Mouse (Mus musculus): ENCODE measurements around the gene Spry1. TPM values are rescaled to one million over a fixed set of nuclear protein-coding genes. Genes with fewer than 3 reads are reported as not detected.

Gene Spry1
- polyA plus RNA-seq, 1 experiment from 2014 or later, result 20.9 TPM

DNA sequence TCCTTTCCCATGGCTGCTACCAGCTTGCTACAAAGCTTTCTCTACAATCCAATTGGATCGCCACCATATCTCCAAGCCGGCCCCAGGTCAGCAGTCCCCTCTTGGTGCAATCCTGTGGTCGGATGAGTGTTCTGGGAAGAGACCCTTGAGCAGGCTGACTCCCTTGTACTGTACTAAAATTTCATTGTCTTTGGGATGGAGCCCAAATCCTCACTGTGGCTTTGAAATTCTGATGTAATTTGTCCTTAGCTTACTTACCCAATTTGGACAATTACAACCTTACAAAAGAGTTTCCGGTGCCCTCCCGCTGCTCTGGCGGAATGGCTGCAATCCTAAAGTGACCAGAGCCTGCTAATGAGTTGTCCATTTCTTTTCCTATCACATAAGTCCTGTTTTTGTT, 7.5 kb upstream of the Spry1 start:
- H3K4me1 ChIP-seq (replicated peaks; ENCODE audit: control insufficient read depth, insufficient read depth, low read length), result no peaks in the 10 kb centered on the region
- H3K27me3 ChIP-seq (ENCODE audit: control insufficient read depth, insufficient read depth, low read length), result no peaks in the 10 kb centered on the region
- no peak overlapping the region for H3K4me3 ChIP-seq (ENCODE audit: low read depth, low read length)
- no peaks in the 10 kb centered on the region for H3K9me3 ChIP-seq (ENCODE audit: control insufficient read depth, low read length)
- no peaks in the 10 kb centered on the region for H3K36me3 ChIP-seq (ENCODE audit: control insufficient read depth, insufficient read depth, low read length)
- no peak overlapping the region for H3K27ac ChIP-seq (ENCODE audit: low read depth, low read length)
- no peak overlapping the region for H3K4me2 ChIP-seq (ENCODE audit: low read depth, low read length, severe bottlenecking)
- no peak for ATAC-seq (replicated peaks; ENCODE audit: low FRiP score)
- 83% methylated on average over 6 of the region's 6 CpGs for WGBS
- no peak overlapping the region for H3K9ac ChIP-seq (ENCODE audit: low read length)
- DNase-seq (ENCODE audit: low spot score), result no peak

DNA sequence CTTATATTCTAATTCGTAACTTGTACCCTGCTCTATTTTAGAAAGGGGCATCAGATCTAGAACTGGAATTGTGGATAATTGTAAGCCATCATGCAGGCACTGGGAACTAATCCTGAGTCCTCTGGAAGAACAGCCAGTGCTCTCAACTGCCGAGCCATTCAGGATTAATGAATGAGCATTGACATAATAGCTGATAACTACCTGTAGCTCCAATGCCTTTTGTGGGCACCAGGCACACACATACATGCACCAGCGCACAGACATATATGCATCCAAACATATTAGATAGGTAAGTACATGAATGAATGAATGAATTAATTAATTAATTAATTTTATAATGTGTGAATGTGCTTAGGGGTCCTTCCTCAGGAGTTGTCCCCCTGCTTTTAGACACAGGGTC, 7.0 kb upstream of the Spry1 start:
- Histone ChIP-seq H3K4me2 (ENCODE audit: low read depth, low read length, severe bottlenecking) (no peak overlapping the region), H3K27ac (ENCODE audit: low read depth, low read length) (no peak overlapping the region), H3K9me3 (ENCODE audit: control insufficient read depth, low read length) (no peaks in the 10 kb centered on the region), H3K4me1 (replicated peaks; ENCODE audit: control insufficient read depth, insufficient read depth, low read length) (no peaks in the 10 kb centered on the region), H3K27me3 (ENCODE audit: control insufficient read depth, insufficient read depth, low read length) (no peaks in the 10 kb centered on the region), H3K9ac (ENCODE audit: low read length) (no peak overlapping the region), H3K36me3 (ENCODE audit: control insufficient read depth, insufficient read depth, low read length) (no peaks in the 10 kb centered on the region), H3K4me3 (ENCODE audit: low read depth, low read length) (no peak overlapping the region)
- DNase-seq (ENCODE audit: low spot score) (no peak), ATAC-seq (replicated peaks; ENCODE audit: low FRiP score) (no peak)
- WGBS, result 74% methylated on average over 3 of the region's 3 CpGs

DNA sequence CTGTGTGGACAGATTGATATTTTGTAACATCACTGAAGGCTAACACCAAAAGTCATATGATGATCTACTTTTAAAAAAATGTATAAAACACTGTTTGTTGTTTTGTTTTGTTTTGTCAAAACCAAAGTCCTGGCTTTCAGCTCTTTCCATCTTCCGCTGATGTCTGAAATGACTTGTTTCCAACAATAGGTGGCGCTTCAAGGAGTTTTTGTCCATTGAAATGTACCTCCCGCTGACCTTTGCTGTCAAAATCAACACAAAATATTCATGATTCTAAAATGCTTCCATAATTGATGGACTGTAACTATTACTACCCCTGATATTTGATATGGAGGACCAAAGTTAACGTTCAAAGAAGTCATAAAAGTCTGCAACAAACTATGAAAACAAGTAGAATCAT, 5.1 kb upstream of the Spry1 start:
- Histone ChIP-seq H3K36me3 (ENCODE audit: control insufficient read depth, insufficient read depth, low read length) (no peaks in the 10 kb centered on the region), H3K27ac (ENCODE audit: low read depth, low read length) (no peak overlapping the region), H3K4me1 (replicated peaks; ENCODE audit: control insufficient read depth, insufficient read depth, low read length) (no peaks in the 10 kb centered on the region), H3K9me3 (ENCODE audit: control insufficient read depth, low read length) (no peaks in the 10 kb centered on the region), H3K4me3 (ENCODE audit: low read depth, low read length) (no peak overlapping the region), H3K9ac (ENCODE audit: low read length) (no peak overlapping the region), H3K27me3 (ENCODE audit: control insufficient read depth, insufficient read depth, low read length) (no peaks in the 10 kb centered on the region), H3K4me2 (ENCODE audit: low read depth, low read length, severe bottlenecking) (no peak overlapping the region)
- DNase-seq (ENCODE audit: low spot score), result no peak
- 42% methylated on average over 4 of the region's 4 CpGs for WGBS
- ATAC-seq (replicated peaks; ENCODE audit: low FRiP score), result no peak

DNA sequence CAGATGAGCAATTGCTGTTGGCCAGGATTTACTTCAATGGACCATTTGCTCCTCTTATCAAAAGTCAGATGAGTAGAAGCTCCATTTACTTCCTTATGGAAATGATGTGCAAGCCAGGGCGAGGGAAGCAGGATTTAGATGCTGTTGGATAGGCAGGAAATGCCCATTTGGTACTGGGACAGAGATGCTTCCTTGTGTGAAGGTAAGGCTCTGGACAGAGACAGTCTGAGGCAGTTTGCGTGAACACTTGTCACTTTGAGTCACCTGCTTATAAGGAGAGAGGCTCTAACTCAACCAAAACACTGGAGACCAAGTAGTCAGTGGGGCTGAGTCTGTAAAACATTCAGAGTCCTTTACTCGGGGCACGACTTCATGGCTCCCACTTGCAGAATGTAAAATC, 2.8 kb upstream of the Spry1 start:
- WGBS, result 82% methylated on average over 4 of the region's 4 CpGs

DNA sequence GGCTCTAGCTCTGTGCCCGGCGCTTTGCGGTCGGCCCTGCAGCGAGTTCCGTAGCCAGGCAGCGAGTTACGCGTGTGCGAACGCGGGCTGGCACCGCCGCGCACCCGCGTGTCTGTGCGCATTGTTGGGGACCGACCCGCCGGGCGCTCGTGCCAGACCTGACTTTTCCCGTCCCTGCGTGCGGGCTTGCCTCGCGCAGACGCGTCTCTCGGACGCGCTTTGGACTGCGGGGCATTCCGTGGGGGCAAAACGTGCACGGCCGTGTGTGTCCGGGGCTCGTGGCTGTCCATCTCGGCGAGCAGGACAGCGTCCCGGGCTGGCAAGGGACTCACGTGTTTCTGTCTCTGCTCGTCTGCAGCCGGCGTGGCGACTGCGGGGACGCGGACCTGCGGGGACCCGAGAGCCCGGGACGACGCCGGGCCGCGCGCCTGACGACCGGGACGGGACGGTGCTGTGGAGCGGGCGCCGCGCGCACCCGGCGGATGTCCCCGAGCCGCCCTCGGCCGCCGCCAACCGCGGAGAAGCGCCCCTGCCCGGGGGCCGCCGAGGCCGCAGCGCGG, 495 bp downstream of the Spry1 start:
- no peaks in the 10 kb centered on the region for H3K9me3 ChIP-seq (ENCODE audit: control insufficient read depth, low read length)
- peaks cover 9% of the 10 kb centered on the region; the same call in 1 of the 2 replicates for H3K4me1 ChIP-seq (replicated peaks; ENCODE audit: control insufficient read depth, insufficient read depth, low read length)
- WGBS, result under 1% methylated on average over 60 of the region's 86 CpGs
- peak overlapping the region; percentile 87 for H3K27ac ChIP-seq (ENCODE audit: low read depth, low read length)
- peak overlapping the region; percentile 91 for H3K4me3 ChIP-seq (ENCODE audit: low read depth, low read length)
- H3K27me3 ChIP-seq (ENCODE audit: control insufficient read depth, insufficient read depth, low read length), result no peaks in the 10 kb centered on the region
- H3K36me3 ChIP-seq (ENCODE audit: control insufficient read depth, insufficient read depth, low read length), result no peaks in the 10 kb centered on the region; the same call in 1 of the 2 replicates
- peak overlapping the region; percentile 88 for H3K4me2 ChIP-seq (ENCODE audit: low read depth, low read length, severe bottlenecking)
- peak overlapping the region; percentile 89 for H3K9ac ChIP-seq (ENCODE audit: low read length)
- DNase-seq (ENCODE audit: low spot score) (peak; percentile 78), ATAC-seq (replicated peaks; ENCODE audit: low FRiP score) (peak; percentile 61)

More for the DNA sequence above, 2.8 kb upstream of the Spry1 start:
- Histone ChIP-seq H3K4me2 (ENCODE audit: low read depth, low read length, severe bottlenecking) (no peak overlapping the region), H3K27me3 (ENCODE audit: control insufficient read depth, insufficient read depth, low read length) (no peaks in the 10 kb centered on the region), H3K27ac (ENCODE audit: low read depth, low read length) (no peak overlapping the region), H3K36me3 (ENCODE audit: control insufficient read depth, insufficient read depth, low read length) (no peaks in the 10 kb centered on the region), H3K9ac (ENCODE audit: low read length) (no peak overlapping the region), H3K9me3 (ENCODE audit: control insufficient read depth, low read length) (no peaks in the 10 kb centered on the region), H3K4me1 (replicated peaks; ENCODE audit: control insufficient read depth, insufficient read depth, low read length) (peaks cover 3% of the 10 kb centered on the region; the same call in 1 of the 2 replicates), H3K4me3 (ENCODE audit: low read depth, low read length) (no peak overlapping the region)
- ATAC-seq (replicated peaks; ENCODE audit: low FRiP score) (no peak), DNase-seq (ENCODE audit: low spot score) (no peak)

DNA sequence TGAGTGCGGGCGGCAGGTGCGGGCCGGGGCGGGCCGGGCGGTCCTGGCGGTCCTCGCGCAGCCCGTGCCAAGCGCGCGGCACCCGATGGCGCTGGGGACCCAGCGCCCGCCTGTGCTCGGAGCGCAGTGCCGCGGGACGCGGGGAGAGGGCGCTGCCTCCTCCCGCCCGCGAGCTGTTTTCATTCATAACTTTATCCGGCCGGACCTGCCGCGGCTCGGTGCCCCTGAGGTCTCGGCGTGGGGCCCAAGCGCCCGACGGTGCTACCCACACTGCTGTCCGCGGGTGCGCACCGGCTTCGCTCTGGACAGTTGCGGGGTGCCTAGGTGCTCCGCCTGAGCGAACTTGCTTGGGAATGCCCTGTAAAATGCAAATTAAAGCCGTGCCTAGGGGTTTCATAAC, 1.1 kb downstream of the Spry1 start:
- Histone ChIP-seq H3K4me1 (replicated peaks; ENCODE audit: control insufficient read depth, insufficient read depth, low read length) (peaks cover 9% of the 10 kb centered on the region; the same call in 1 of the 2 replicates), H3K9me3 (ENCODE audit: control insufficient read depth, low read length) (no peaks in the 10 kb centered on the region), H3K9ac (ENCODE audit: low read length) (peak overlapping the region; percentile 89), H3K4me2 (ENCODE audit: low read depth, low read length, severe bottlenecking) (peak overlapping the region; percentile 88), H3K27ac (ENCODE audit: low read depth, low read length) (peak overlapping the region; percentile 53), H3K27me3 (ENCODE audit: control insufficient read depth, insufficient read depth, low read length) (no peaks in the 10 kb centered on the region), H3K4me3 (ENCODE audit: low read depth, low read length) (peak overlapping the region; percentile 91), H3K36me3 (ENCODE audit: control insufficient read depth, insufficient read depth, low read length) (no peaks in the 10 kb centered on the region; the same call in 1 of the 2 replicates)
- ATAC-seq (replicated peaks; ENCODE audit: low FRiP score) (peak; percentile 49), DNase-seq (ENCODE audit: low spot score) (peak; percentile 86)
- under 1% methylated on average over 31 of the region's 47 CpGs for WGBS

DNA sequence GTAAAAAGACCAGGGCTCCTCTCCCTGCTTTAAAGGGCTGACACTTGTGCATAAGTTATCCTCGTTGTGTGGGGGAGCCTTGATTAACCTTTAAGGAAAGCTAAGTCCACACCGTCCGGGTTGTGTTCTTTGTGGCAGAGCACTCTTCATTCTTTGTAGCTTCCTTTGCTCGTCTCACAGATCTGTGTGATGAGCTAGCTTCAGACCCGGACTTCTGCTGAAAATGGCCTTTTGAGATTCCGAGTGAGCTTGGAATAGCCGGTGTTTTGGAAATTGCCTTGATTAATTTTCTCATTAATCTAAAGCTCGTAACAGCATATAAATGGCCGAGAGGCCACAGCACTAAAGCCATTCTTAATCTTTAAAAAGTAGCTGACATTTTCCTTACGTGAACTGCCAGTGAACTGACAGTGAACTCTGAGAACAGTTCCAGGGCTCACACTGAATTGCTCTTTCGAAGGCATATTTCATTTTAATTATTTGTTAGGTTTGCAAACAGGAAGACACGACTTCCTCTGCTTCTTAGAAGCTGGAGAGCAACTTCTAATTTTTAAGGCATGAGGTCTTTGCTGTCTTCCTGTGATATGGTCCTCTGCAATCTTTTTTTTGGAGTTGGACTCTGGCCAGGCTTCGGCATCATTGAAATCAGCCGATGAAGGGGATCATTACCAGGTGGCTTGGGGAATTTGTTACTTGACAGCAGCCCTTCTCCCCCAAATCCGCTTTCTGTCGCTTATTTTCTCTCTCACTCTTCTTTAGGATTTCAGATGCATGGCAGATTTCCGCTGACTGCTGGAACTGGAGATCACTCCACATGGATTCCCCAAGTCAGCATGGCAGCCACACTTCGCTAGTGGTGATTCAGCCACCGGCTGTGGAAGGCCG, 2.3 kb downstream of the Spry1 start:
- H3K9ac ChIP-seq (ENCODE audit: low read length), result peak overlapping the region; percentile 89
- DNase-seq (ENCODE audit: low spot score), result no peak

DNA sequence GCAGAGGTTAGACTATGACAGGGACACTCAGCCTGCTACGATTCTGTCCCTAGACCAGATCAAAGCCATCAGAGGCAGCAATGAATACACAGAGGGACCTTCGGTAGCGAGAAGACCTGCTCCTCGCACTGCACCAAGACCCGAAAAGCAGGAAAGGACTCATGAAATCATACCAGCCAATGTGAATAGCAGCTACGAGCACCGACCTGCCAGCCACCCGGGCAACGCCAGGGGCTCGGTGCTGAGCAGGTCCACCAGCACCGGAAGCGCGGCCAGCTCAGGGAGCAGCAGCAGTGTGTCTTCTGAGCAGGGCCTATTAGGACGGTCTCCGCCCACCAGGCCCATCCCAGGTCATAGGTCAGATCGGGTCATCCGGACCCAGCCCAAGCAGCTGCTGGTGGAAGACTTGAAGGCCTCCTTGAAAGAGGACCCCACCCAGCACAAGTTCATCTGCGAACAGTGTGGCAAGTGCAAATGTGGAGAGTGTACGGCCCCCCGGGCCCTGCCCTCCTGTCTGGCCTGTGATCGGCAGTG, 3.0 kb downstream of the Spry1 start:
- Histone ChIP-seq H3K36me3 (ENCODE audit: control insufficient read depth, insufficient read depth, low read length) (no peaks in the 10 kb centered on the region; the same call in 1 of the 2 replicates), H3K9me3 (ENCODE audit: control insufficient read depth, low read length) (no peaks in the 10 kb centered on the region), H3K4me3 (ENCODE audit: low read depth, low read length) (peak overlapping the region; percentile 91), H3K4me2 (ENCODE audit: low read depth, low read length, severe bottlenecking) (peak overlapping the region; percentile 88; the same call in 1 of the 2 replicates), H3K27ac (ENCODE audit: low read depth, low read length) (peak overlapping the region; percentile 41; the same call in 1 of the 2 replicates), H3K4me1 (replicated peaks; ENCODE audit: control insufficient read depth, insufficient read depth, low read length) (peaks cover 9% of the 10 kb centered on the region; the same call in 1 of the 2 replicates), H3K27me3 (ENCODE audit: control insufficient read depth, insufficient read depth, low read length) (no peaks in the 10 kb centered on the region), H3K9ac (ENCODE audit: low read length) (peak overlapping the region; percentile 89)
- ATAC-seq (replicated peaks; ENCODE audit: low FRiP score) (no peak), DNase-seq (ENCODE audit: low spot score) (no peak)
- WGBS, result 83% methylated on average over 21 of the region's 21 CpGs

More for the DNA sequence above, 2.3 kb downstream of the Spry1 start:
- WGBS, result 50% methylated on average over 20 of the region's 20 CpGs
- Histone ChIP-seq H3K4me3 (ENCODE audit: low read depth, low read length) (peak overlapping the region; percentile 91), H3K4me2 (ENCODE audit: low read depth, low read length, severe bottlenecking) (peak overlapping the region; percentile 88; the same call in 1 of the 2 replicates), H3K9me3 (ENCODE audit: control insufficient read depth, low read length) (no peaks in the 10 kb centered on the region), H3K4me1 (replicated peaks; ENCODE audit: control insufficient read depth, insufficient read depth, low read length) (peaks cover 9% of the 10 kb centered on the region; the same call in 1 of the 2 replicates), H3K27me3 (ENCODE audit: control insufficient read depth, insufficient read depth, low read length) (no peaks in the 10 kb centered on the region), H3K36me3 (ENCODE audit: control insufficient read depth, insufficient read depth, low read length) (no peaks in the 10 kb centered on the region; the same call in 1 of the 2 replicates), H3K27ac (ENCODE audit: low read depth, low read length) (peak overlapping the region; percentile 41; the same call in 1 of the 2 replicates)
- no peak for ATAC-seq (replicated peaks; ENCODE audit: low FRiP score)

Data from forebrain, embryonic 11.5 days (tissue).